9 mouse cellular contexts compared by ENCODE assay signal in genomic region chr1:33966328-33966727, GRCm38 (mm10). TPM values are rescaled to one million over a fixed set of nuclear protein-coding genes. Genes with fewer than 3 reads are reported as not detected.
A peak's percentile ranks its signal among the peaks of the same experiment; 100 is the strongest.
DNase-seq lines count a peak whose midpoint lies in the region; ATAC-seq and TF ChIP-seq lines count a peak whose summit lies in the region.
"Had no signal": no experiment of that assay in that cellular context is flagged by ENCODE, and none has a peak within 500 bp of the region (broad histone marks: within the 10 kb centered on the region; RNA-seq: fewer than 3 reads in every experiment).

No protein-coding gene starts in this region.

- no peaks in the 10 kb centered on the region for H3K36me3 ChIP-seq in heart, embryonic 12.5 days
- no peaks in the 10 kb centered on the region for H3K36me3 ChIP-seq in limb, embryonic 14.5 days (ENCODE audit: control insufficient read depth, insufficient read depth, low read length)
- H3K36me3 ChIP-seq: limb, embryonic 15.5 days had no signal

- no peak overlapping the region for H3K27ac ChIP-seq in heart, embryonic 12.5 days (ENCODE audit: poor library complexity, severe bottlenecking)
- H3K27ac ChIP-seq in limb, embryonic 14.5 days (replicated peaks; ENCODE audit: low read depth, low read length), result no peak overlapping the region
- H3K27ac ChIP-seq: limb, embryonic 15.5 days had no signal

- H3K4me1 ChIP-seq in heart, embryonic 12.5 days (replicated peaks), result peaks cover 11% of the 10 kb centered on the region
- no peaks in the 10 kb centered on the region for H3K4me1 ChIP-seq in limb, embryonic 14.5 days (ENCODE audit: control insufficient read depth, insufficient read depth, low read length)
- H3K4me1 ChIP-seq: limb, embryonic 15.5 days had no signal

- H3K4me2 ChIP-seq in heart, embryonic 12.5 days, result 0 out of 2 replicates have a peak overlapping the region, but pooled peaks have one; percentile 14
- no peak overlapping the region for H3K4me2 ChIP-seq in limb, embryonic 14.5 days (replicated peaks; ENCODE audit: low read depth, low read length, severe bottlenecking)
- H3K4me2 ChIP-seq: limb, embryonic 15.5 days had no signal

- H3K4me3 ChIP-seq in heart, embryonic 12.5 days, result no peak overlapping the region
- H3K4me3 ChIP-seq in limb, embryonic 14.5 days (replicated peaks; ENCODE audit: low read length), result no peak overlapping the region
- H3K4me3 ChIP-seq: limb, embryonic 15.5 days had no signal

- ATAC-seq in heart, embryonic 12.5 days (ENCODE audit: insufficient number of reproducible peaks, low FRiP score), result no peak
- no peak for ATAC-seq in limb, embryonic 14.5 days (ENCODE audit: low FRiP score, low read depth)

- WGBS in heart, embryonic 12.5 days, result 25% methylated on average over 6 of the region's 6 CpGs
- 26% methylated on average over 6 of the region's 6 CpGs for WGBS in limb, embryonic 14.5 days

- no peak for DNase-seq in heart, adult 11 months
- DNase-seq in thymus, postnatal 0 days (ENCODE audit: low spot score), result peak; percentile 49
- DNase-seq in thymus, postnatal 4 days, result no peak
- peak; percentile 71 for DNase-seq in embryo, embryonic 11 days
- peak; percentile 83 for DNase-seq in limb, embryonic 14.5 days (ENCODE audit: low spot score)
- DNase-seq in urinary bladder, adult 2 months (ENCODE audit: low spot score), result no peak
- DNase-seq in left cerebral cortex, adult 8-10 months (ENCODE audit: low spot score in 2 of 2), result no peak

- no peak for TF ChIP-seq POLR2A in limb, embryonic 14.5 days (IDR thresholded peaks at IDR 0.05; ENCODE audit: borderline replicate concordance, extremely low read depth, insufficient read depth, insufficient read length)

- 0 out of 2 replicates have a peak, but pooled peaks cover 3% of the 10 kb centered on the region for H3K9me3 ChIP-seq in heart, embryonic 12.5 days (replicated peaks)
- no peaks in the 10 kb centered on the region for H3K9me3 ChIP-seq in limb, embryonic 14.5 days (ENCODE audit: control insufficient read depth, low read length)
- H3K9me3 ChIP-seq: limb, embryonic 15.5 days had no signal

- no peaks in the 10 kb centered on the region for H3K27me3 ChIP-seq in heart, embryonic 12.5 days (replicated peaks)
- no peaks in the 10 kb centered on the region for H3K27me3 ChIP-seq in limb, embryonic 14.5 days (ENCODE audit: control insufficient read depth, insufficient read depth, low read length)
- H3K27me3 ChIP-seq: limb, embryonic 15.5 days had no signal

- no peak overlapping the region for H3K9ac ChIP-seq in heart, embryonic 12.5 days
- H3K9ac ChIP-seq in limb, embryonic 14.5 days (ENCODE audit: low read depth, low read length, severe bottlenecking), result no peak overlapping the region
- H3K9ac ChIP-seq: limb, embryonic 15.5 days had no signal

RNA-seq across cellular contexts. Expression of gene Dst, which starts 58.3 kb away (rescaled TPM):
- polyA plus RNA-seq in heart, embryonic 12.5 days (2016; fragmentation: Nextera tagmentation; extraction: Ambion mirVana), result 28.4 TPM in 2 replicates
- polyA plus RNA-seq in thymus, postnatal 0 days (2015; fragmentation: Nextera tagmentation; extraction: Ambion mirVana), result 9.4 and 11.9 TPM in 2 replicates
- polyA plus RNA-seq in limb, embryonic 14.5 days (2012; rRNA removed), result 34.6 and 42.5 TPM in 2 replicates
- 34.9 and 39.4 TPM in 2 replicates for polyA plus RNA-seq in limb, embryonic 14.5 days (2014; fragmentation: Nextera tagmentation; extraction: Ambion mirVana)
- polyA plus RNA-seq in urinary bladder, adult 2 months (2012; rRNA removed), result 77.4 and 118 TPM in 2 replicates
- 100 to 1,000 TPM; 223 to 258 (median 235) TPM for total RNA-seq in left cerebral cortex, adult 8-10 months (2022)

RNA-seq across cellular contexts. Expression of gene Bend6, which starts 58.7 kb away (rescaled TPM):
- 5.6 and 5.9 TPM in 2 replicates for polyA plus RNA-seq in heart, embryonic 12.5 days (2016; fragmentation: Nextera tagmentation; extraction: Ambion mirVana)
- polyA plus RNA-seq in thymus, postnatal 0 days (2015; fragmentation: Nextera tagmentation; extraction: Ambion mirVana), result 0.68 and 0.72 TPM in 2 replicates
- 1.3 and 1.5 TPM in 2 replicates for polyA plus RNA-seq in limb, embryonic 14.5 days (2012; rRNA removed)
- polyA plus RNA-seq in limb, embryonic 14.5 days (2014; fragmentation: Nextera tagmentation; extraction: Ambion mirVana), result 1.1 and 1.5 TPM in 2 replicates
- 2.1 and 2.6 TPM in 2 replicates for polyA plus RNA-seq in urinary bladder, adult 2 months (2012; rRNA removed)
- 100 to 1,000 TPM; 128 to 153 (median 139) TPM for total RNA-seq in left cerebral cortex, adult 8-10 months (2022)

Comparison
In these comparisons a context has a peak if more than half of its experiments do, and no peak if none do; other contexts are left out.
1. DNase-seq: peak in thymus, postnatal 0 days (single experiment), embryo, embryonic 11 days (single experiment) and limb, embryonic 14.5 days (single experiment); none in heart, adult 11 months (single experiment), thymus, postnatal 4 days (single experiment), urinary bladder, adult 2 months (single experiment) and left cerebral cortex, adult 8-10 months (0 of 2).